Mouse (Mus musculus) brain, embryonic 14.5 days (tissue): ENCODE measurements around the gene Lrrc17.

Experiments
- CTCF ChIP-seq: fragments of 200-500 bp; IDR thresholded peaks from 2 replicates; pipeline ENCODE4 v1.5.1; 2012; ENCODE audit warnings: inconsistent platforms, mild to moderate bottlenecking, moderate library complexity, borderline replicate concordance; ENCODE audit not compliant: insufficient read depth, insufficient read length; ENCODE audit errors: extremely low read depth
- POLR2A ChIP-seq: fragments of 200-500 bp; IDR thresholded peaks from 2 replicates; pipeline ENCODE4 v1.6.1; 2012; ENCODE audit warnings: mild to moderate bottlenecking, inconsistent platforms, borderline replicate concordance; ENCODE audit not compliant: poor library complexity, insufficient read depth, insufficient read length, severe bottlenecking; ENCODE audit errors: extremely low read depth

DNA sequence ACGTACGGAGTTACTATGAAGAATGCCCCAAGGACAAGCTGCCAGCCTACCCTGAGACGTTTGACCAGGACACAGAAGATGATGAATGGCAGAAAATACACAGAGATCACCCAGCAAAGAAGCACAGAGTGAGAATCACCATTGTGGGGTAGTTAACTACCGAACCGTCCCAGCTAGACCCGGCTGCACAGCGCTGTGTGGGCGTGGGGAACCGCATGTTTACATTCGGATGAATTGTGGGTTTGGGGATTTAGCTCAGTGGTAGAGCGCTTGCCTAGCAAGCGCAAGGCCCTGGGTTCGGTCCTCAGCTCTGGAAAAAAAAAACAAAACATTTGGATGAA, 31.8 kb downstream of the Lrrc17 start:
- TF ChIP-seq POLR2A = no peak
- TF ChIP-seq CTCF = no peak
